Mouse (Mus musculus): ENCODE results near the gene Faap24. TPM values are rescaled to one million over a fixed set of nuclear protein-coding genes. Genes with fewer than 3 reads are reported as not detected.

Gene Faap24
- polyA plus RNA-seq, 1 experiment: 5.5 TPM

- H3K27me3 ChIP-seq (ENCODE audit: control insufficient read depth, insufficient read depth, low read length): no peaks in the 10 kb centered on the region
- DNase-seq (ENCODE audit: low read depth in 1 of 2, low spot score in 2 of 2): no peak
- no peak overlapping the region for H3K27ac ChIP-seq (ENCODE audit: insufficient read depth, low read length)
- no peaks in the 10 kb centered on the region for H3K36me3 ChIP-seq (ENCODE audit: control insufficient read depth, insufficient read depth, low read length)
- H3K4me3 ChIP-seq (ENCODE audit: extremely low read depth, insufficient read depth, insufficient read length): no peak overlapping the region
- TF ChIP-seq CTCF (IDR thresholded peaks at IDR 0.05; ENCODE audit: extremely low read depth, insufficient read depth, insufficient read length, insufficient replicate concordance): no peak
- TF ChIP-seq POLR2A (IDR thresholded peaks at IDR 0.05; ENCODE audit: low read depth, low read length): no peak
- no peaks in the 10 kb centered on the region for H3K4me1 ChIP-seq (ENCODE audit: control insufficient read depth, insufficient read depth, insufficient read length)
- 93% methylated on average over 15 of the region's 15 CpGs for WGBS
Observed at GRCm38 (mm10) chr7:35353306-35353705, 43.3 kb downstream of the Faap24 start.

DNA sequence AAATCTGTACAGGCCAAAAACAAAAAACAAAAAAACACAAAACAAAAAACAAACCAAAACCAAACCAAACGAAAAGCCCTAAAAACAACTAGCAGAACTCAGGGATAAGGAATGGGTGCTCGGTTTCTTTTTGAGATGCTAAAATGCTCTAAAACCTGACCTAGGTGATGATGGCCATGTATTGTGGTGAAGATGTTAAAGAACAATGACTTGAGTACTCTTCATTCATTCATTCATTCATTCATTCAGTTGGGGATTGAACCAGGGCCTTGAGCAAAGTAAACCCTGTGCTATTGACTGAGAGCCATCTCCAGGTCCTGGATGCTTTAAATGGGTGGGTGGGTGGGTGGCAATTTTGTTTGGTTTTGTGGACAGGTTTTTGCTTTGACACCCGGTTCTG lies 45.5 kb downstream of the Faap24 start:
- TF ChIP-seq POLR2A (IDR thresholded peaks at IDR 0.05; ENCODE audit: low read depth, low read length) (no peak), CTCF (IDR thresholded peaks at IDR 0.05; ENCODE audit: extremely low read depth, insufficient read depth, insufficient read length, insufficient replicate concordance) (no peak)

GRCm38 (mm10) chr7:35349886-35350684 lies 46.6 kb downstream of the Faap24 start:
- 85% methylated on average over 8 of the region's 8 CpGs for WGBS
- Histone ChIP-seq H3K4me3 (ENCODE audit: extremely low read depth, insufficient read depth, insufficient read length) (no peak overlapping the region), H3K27me3 (ENCODE audit: control insufficient read depth, insufficient read depth, low read length) (no peaks in the 10 kb centered on the region), H3K36me3 (ENCODE audit: control insufficient read depth, insufficient read depth, low read length) (no peaks in the 10 kb centered on the region), H3K4me1 (ENCODE audit: control insufficient read depth, insufficient read depth, insufficient read length) (no peaks in the 10 kb centered on the region), H3K27ac (ENCODE audit: insufficient read depth, low read length) (no peak overlapping the region)
- DNase-seq (ENCODE audit: low read depth in 1 of 2, low spot score in 2 of 2): no peak
- TF ChIP-seq CTCF (IDR thresholded peaks at IDR 0.05; ENCODE audit: extremely low read depth, insufficient read depth, insufficient read length, insufficient replicate concordance) (no peak), POLR2A (IDR thresholded peaks at IDR 0.05; ENCODE audit: low read depth, low read length) (no peak)

More for the DNA sequence above, 45.5 kb downstream of the Faap24 start:
- no peaks in the 10 kb centered on the region for H3K4me1 ChIP-seq (ENCODE audit: control insufficient read depth, insufficient read depth, insufficient read length)
- no peaks in the 10 kb centered on the region for H3K27me3 ChIP-seq (ENCODE audit: control insufficient read depth, insufficient read depth, low read length)
- no peak overlapping the region for H3K27ac ChIP-seq (ENCODE audit: insufficient read depth, low read length)
- 92% methylated on average over 3 of the region's 3 CpGs for WGBS
- no peak overlapping the region for H3K4me3 ChIP-seq (ENCODE audit: extremely low read depth, insufficient read depth, insufficient read length)
- H3K36me3 ChIP-seq (ENCODE audit: control insufficient read depth, insufficient read depth, low read length): no peaks in the 10 kb centered on the region
- DNase-seq (ENCODE audit: low read depth in 1 of 2, low spot score in 2 of 2): no peak

DNA sequence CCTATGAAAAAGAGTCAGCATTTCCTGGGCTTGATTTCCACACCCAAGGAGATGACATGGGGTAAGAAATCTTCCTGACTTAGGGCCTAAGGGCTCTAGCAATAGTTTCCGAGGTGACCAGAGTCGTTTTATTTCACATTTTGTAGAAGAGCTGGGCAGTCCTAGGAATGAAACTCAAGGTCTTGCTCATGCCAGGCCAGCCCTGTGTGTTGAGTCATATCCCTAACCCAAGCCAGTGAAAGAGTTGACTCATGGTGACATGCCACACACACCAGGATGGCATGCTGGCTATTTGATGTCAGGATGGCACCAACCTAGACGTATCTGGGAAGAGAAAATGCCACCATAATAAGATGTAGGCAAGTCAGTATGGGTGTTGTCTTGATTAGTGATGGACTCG lies 47.6 kb downstream of the Faap24 start:
- Histone ChIP-seq H3K4me3 (ENCODE audit: extremely low read depth, insufficient read depth, insufficient read length) (no peak overlapping the region), H3K27me3 (ENCODE audit: control insufficient read depth, insufficient read depth, low read length) (no peaks in the 10 kb centered on the region), H3K36me3 (ENCODE audit: control insufficient read depth, insufficient read depth, low read length) (no peaks in the 10 kb centered on the region), H3K27ac (ENCODE audit: insufficient read depth, low read length) (no peak overlapping the region), H3K4me1 (ENCODE audit: control insufficient read depth, insufficient read depth, insufficient read length) (no peaks in the 10 kb centered on the region)
- TF ChIP-seq POLR2A (IDR thresholded peaks at IDR 0.05; ENCODE audit: low read depth, low read length): no peak
- no peak for TF ChIP-seq CTCF (IDR thresholded peaks at IDR 0.05; ENCODE audit: extremely low read depth, insufficient read depth, insufficient read length, insufficient replicate concordance)
- no peak for DNase-seq (ENCODE audit: low read depth in 1 of 2, low spot score in 2 of 2)
- WGBS: 75% methylated on average over 4 of the region's 4 CpGs

GRCm38 (mm10) chr7:35347918-35348700 lies 48.5 kb downstream of the Faap24 start:
- Histone ChIP-seq H3K4me3 (ENCODE audit: extremely low read depth, insufficient read depth, insufficient read length) (no peak overlapping the region), H3K4me1 (ENCODE audit: control insufficient read depth, insufficient read depth, insufficient read length) (no peaks in the 10 kb centered on the region), H3K27me3 (ENCODE audit: control insufficient read depth, insufficient read depth, low read length) (no peaks in the 10 kb centered on the region), H3K36me3 (ENCODE audit: control insufficient read depth, insufficient read depth, low read length) (no peaks in the 10 kb centered on the region), H3K27ac (ENCODE audit: insufficient read depth, low read length) (no peak overlapping the region)
- no peak for TF ChIP-seq CTCF (IDR thresholded peaks at IDR 0.05; ENCODE audit: extremely low read depth, insufficient read depth, insufficient read length, insufficient replicate concordance)
- TF ChIP-seq POLR2A (IDR thresholded peaks at IDR 0.05; ENCODE audit: low read depth, low read length): no peak
- 68% methylated on average over 17 of the region's 18 CpGs for WGBS
- DNase-seq (ENCODE audit: low read depth in 1 of 2, low spot score in 2 of 2): no peak

GRCm38 (mm10) chr7:35344785-35345330 lies 51.8 kb downstream of the Faap24 start:
- H3K27ac ChIP-seq (ENCODE audit: insufficient read depth, low read length): no peak overlapping the region
- H3K4me1 ChIP-seq (ENCODE audit: control insufficient read depth, insufficient read depth, insufficient read length): no peaks in the 10 kb centered on the region
- TF ChIP-seq CTCF (IDR thresholded peaks at IDR 0.05; ENCODE audit: extremely low read depth, insufficient read depth, insufficient read length, insufficient replicate concordance) (no peak), POLR2A (IDR thresholded peaks at IDR 0.05; ENCODE audit: low read depth, low read length) (no peak)
- no peak overlapping the region for H3K4me3 ChIP-seq (ENCODE audit: extremely low read depth, insufficient read depth, insufficient read length)
- WGBS: 88% methylated on average over 5 of the region's 5 CpGs
- H3K27me3 ChIP-seq (ENCODE audit: control insufficient read depth, insufficient read depth, low read length): no peaks in the 10 kb centered on the region
- H3K36me3 ChIP-seq (ENCODE audit: control insufficient read depth, insufficient read depth, low read length): no peaks in the 10 kb centered on the region
- DNase-seq (ENCODE audit: low read depth in 1 of 2, low spot score in 2 of 2): no peak

All from spleen, adult 2 months (tissue).